ENCODE assay signal across 51 mouse cellular contexts in genomic region chr10:52415020-52415419, GRCm38 (mm10). TPM values are rescaled to one million over a fixed set of nuclear protein-coding genes. Genes with fewer than 3 reads are reported as not detected.
"Had no signal": no experiment of that assay in that cellular context is flagged by ENCODE, and none has a peak within 500 bp of the region (broad histone marks: within the 10 kb centered on the region; RNA-seq: fewer than 3 reads in every experiment).

No protein-coding gene starts in this region.

- H3K9ac ChIP-seq: heart, embryonic 12.5 days; heart, embryonic 13.5 days; heart, embryonic 15.5 days; hindbrain, embryonic 12.5 days; hindbrain, embryonic 13.5 days; hindbrain, embryonic 14.5 days; hindbrain, embryonic 15.5 days; intestine, embryonic 15.5 days; kidney, embryonic 15.5 days had no signal

- DNase-seq: heart, postnatal 10 days; heart, postnatal 14 days; heart, postnatal 36 days; heart, postnatal 4 days; kidney, adult 11 months; kidney, adult 18-20 months; kidney, adult 2 months; kidney, adult 8-10 months; kidney, adult 9 months; kidney, postnatal 10 days; kidney, postnatal 14 days; kidney, postnatal 25 days; kidney, postnatal 36 days; kidney, postnatal 4 days; layer of hippocampus, adult 9-11 months; layer of hippocampus, postnatal 36 days had no signal

- H3K4me2 ChIP-seq: heart, embryonic 11.5 days; heart, embryonic 12.5 days; heart, embryonic 13.5 days; heart, embryonic 15.5 days; hindbrain, embryonic 12.5 days; hindbrain, embryonic 13.5 days; hindbrain, embryonic 14.5 days; hindbrain, embryonic 15.5 days; intestine, embryonic 15.5 days; kidney, embryonic 15.5 days had no signal

- H3K4me3 ChIP-seq: heart, embryonic 12.5 days; heart, embryonic 13.5 days; heart, embryonic 15.5 days; hindbrain, embryonic 10.5 days; hindbrain, embryonic 12.5 days; hindbrain, embryonic 13.5 days; hindbrain, embryonic 15.5 days; intestine, embryonic 15.5 days; kidney, embryonic 15.5 days; layer of hippocampus, adult 2 months; left cerebral cortex, adult 2 months had no signal

- H3K27ac ChIP-seq: heart, embryonic 13.5 days; heart, embryonic 15.5 days; hindbrain, embryonic 10.5 days; hindbrain, embryonic 12.5 days; hindbrain, embryonic 13.5 days; hindbrain, embryonic 14.5 days; hindbrain, embryonic 15.5 days; hindbrain, postnatal 0 days; intestine, embryonic 15.5 days; kidney, embryonic 15.5 days; kidney, postnatal 0 days; layer of hippocampus, adult 2 months; left cerebral cortex, adult 2 months had no signal

- H3K36me3 ChIP-seq: heart, embryonic 12.5 days; heart, embryonic 13.5 days; heart, embryonic 15.5 days; hindbrain, embryonic 10.5 days; hindbrain, embryonic 12.5 days; hindbrain, embryonic 13.5 days; hindbrain, embryonic 15.5 days; intestine, embryonic 15.5 days; kidney, embryonic 15.5 days had no signal

- H3K27me3 ChIP-seq: heart, embryonic 12.5 days; heart, embryonic 15.5 days; hindbrain, embryonic 12.5 days; hindbrain, embryonic 15.5 days; intestine, embryonic 15.5 days; kidney, embryonic 15.5 days had no signal

- H3K9me3 ChIP-seq: heart, embryonic 12.5 days; heart, embryonic 13.5 days; heart, embryonic 15.5 days; hindbrain, embryonic 10.5 days; hindbrain, embryonic 12.5 days; hindbrain, embryonic 13.5 days; hindbrain, embryonic 15.5 days; intestine, embryonic 15.5 days; kidney, embryonic 15.5 days had no signal

RNA-seq across cellular contexts. Expression of gene Nepn, which starts 26.2 kb away (rescaled TPM):
- total RNA-seq: heart, postnatal 10 days; hematopoietic stem cell, adult 5-6 weeks; hindbrain, postnatal 0 days; layer of hippocampus, adult 18-20 months; layer of hippocampus, adult 2 months; layer of hippocampus, adult 8-10 months; layer of hippocampus, postnatal 10 days; layer of hippocampus, postnatal 14 days; layer of hippocampus, postnatal 25 days; layer of hippocampus, postnatal 36 days; left cerebral cortex, adult 18-20 months; left cerebral cortex, adult 2 months had no signal
- polyA plus RNA-seq: heart, embryonic 12.5 days; heart, embryonic 13.5 days; heart, embryonic 14.5 days; heart, embryonic 15.5 days; heart, embryonic 16.5 days; heart, postnatal 0 days; hindbrain, embryonic 10.5 days; hindbrain, embryonic 11.5 days; hindbrain, embryonic 12.5 days; hindbrain, embryonic 13.5 days; hindbrain, embryonic 14.5 days; hindbrain, embryonic 15.5 days; hindbrain, embryonic 16.5 days; hindbrain, postnatal 0 days; inflammation-experienced regulatory T-cells, adult 6 months; kidney, embryonic 14.5 days; kidney, embryonic 15.5 days; large intestine, adult 2 months had no signal

RNA-seq across cellular contexts. Expression of gene Gm26741, which starts 56.5 kb away (rescaled TPM):
- total RNA-seq: heart, postnatal 10 days; heart, postnatal 14 days; heart, postnatal 25 days; heart, postnatal 36 days; heart, postnatal 4 days; hematopoietic stem cell, adult 5-6 weeks; hindbrain, postnatal 0 days; layer of hippocampus, adult 18-20 months; layer of hippocampus, adult 2 months; layer of hippocampus, adult 8-10 months; layer of hippocampus, postnatal 10 days; layer of hippocampus, postnatal 14 days; layer of hippocampus, postnatal 25 days; layer of hippocampus, postnatal 36 days; left cerebral cortex, adult 18-20 months; left cerebral cortex, adult 2 months had no signal
- polyA plus RNA-seq: heart, embryonic 11.5 days; heart, embryonic 12.5 days; heart, embryonic 13.5 days; heart, embryonic 14.5 days; heart, embryonic 15.5 days; heart, embryonic 16.5 days; heart, postnatal 0 days; hindbrain, embryonic 10.5 days; hindbrain, embryonic 11.5 days; hindbrain, embryonic 12.5 days; hindbrain, embryonic 13.5 days; hindbrain, embryonic 14.5 days; hindbrain, embryonic 15.5 days; hindbrain, embryonic 16.5 days; hindbrain, postnatal 0 days; inflammation-experienced regulatory T-cells, adult 6 months; intestine, embryonic 14.5 days; intestine, embryonic 15.5 days; intestine, embryonic 16.5 days; intestine, postnatal 0 days; kidney, adult 2 months; kidney, embryonic 14.5 days; kidney, embryonic 15.5 days; kidney, embryonic 16.5 days; kidney, postnatal 0 days; large intestine, adult 2 months had no signal
